Mouse (Mus musculus): ENCODE measurements around the gene Gpsm3.

Gpsm3 gene

GRCm38 (mm10) chr17:34603375-34604060 is 13.9 kb downstream of the Gpsm3 start, which contains the start of gene Rnf5:
TSS of gene Rnf5 (minus strand) at chr17:34603690.
- DNase-seq (ENCODE audit: low spot score in 2 of 2), result peak; percentile 98 to 100

GRCm38 (mm10) chr17:34604061-34604508 is 14.5 kb downstream of the Gpsm3 start, which contains the start of gene Agpat1:
TSS of gene Agpat1 (plus strand) at chr17:34604262.
- DNase-seq (ENCODE audit: low spot score in 2 of 2), result peak; percentile 95 to 98

- peak in 1 of 2 experiments; percentile 43 for DNase-seq (ENCODE audit: low spot score in 2 of 2)
Observed at GRCm38 (mm10) chr17:34604511-34605237, 15.1 kb downstream of the Gpsm3 start.

- DNase-seq (ENCODE audit: low spot score in 2 of 2), result peak; percentile 97 to 98
Observed at GRCm38 (mm10) chr17:34605609-34606008, 16.0 kb downstream of the Gpsm3 start.

- DNase-seq (ENCODE audit: low spot score in 2 of 2), result no peak
Observed at GRCm38 (mm10) chr17:34606186-34607039, 16.8 kb downstream of the Gpsm3 start.

- no peak for DNase-seq (ENCODE audit: low spot score in 2 of 2)
Observed at GRCm38 (mm10) chr17:34607997-34608396, 18.4 kb downstream of the Gpsm3 start.

- DNase-seq (ENCODE audit: low spot score in 2 of 2), result no peak
Observed at GRCm38 (mm10) chr17:34611050-34611449, 21.4 kb downstream of the Gpsm3 start.

GRCm38 (mm10) chr17:34613054-34613645 is 23.5 kb downstream of the Gpsm3 start:
- no peak for DNase-seq (ENCODE audit: low spot score in 2 of 2)

GRCm38 (mm10) chr17:34613830-34614229 is 24.2 kb downstream of the Gpsm3 start:
- no peak for DNase-seq (ENCODE audit: low spot score in 2 of 2)

- no peak for DNase-seq (ENCODE audit: low spot score in 2 of 2)
Observed at GRCm38 (mm10) chr17:34615871-34616270, 26.3 kb downstream of the Gpsm3 start, which contains the start of gene Egfl8. TSS of gene Egfl8 (minus strand) at chr17:34615971.

GRCm38 (mm10) chr17:34618999-34619398 is 29.4 kb downstream of the Gpsm3 start:
- DNase-seq (ENCODE audit: low spot score in 2 of 2), result peak in 1 of 2 experiments; percentile 77

- no peak for DNase-seq (ENCODE audit: low spot score in 2 of 2)
Observed at GRCm38 (mm10) chr17:34621006-34621405, 31.4 kb downstream of the Gpsm3 start.

GRCm38 (mm10) chr17:34623161-34623560 is 33.6 kb downstream of the Gpsm3 start:
- no peak for DNase-seq (ENCODE audit: low spot score in 2 of 2)

GRCm38 (mm10) chr17:34624981-34625380 is 35.4 kb downstream of the Gpsm3 start:
- no peak for DNase-seq (ENCODE audit: low spot score in 2 of 2)

- no peak for DNase-seq (ENCODE audit: low spot score in 2 of 2)
Observed at GRCm38 (mm10) chr17:34626062-34626772, 36.6 kb downstream of the Gpsm3 start.

GRCm38 (mm10) chr17:34626773-34627092 is 37.1 kb downstream of the Gpsm3 start:
- no peak for DNase-seq (ENCODE audit: low spot score in 2 of 2)

GRCm38 (mm10) chr17:34627093-34627942 is 37.7 kb downstream of the Gpsm3 start:
- DNase-seq (ENCODE audit: low spot score in 2 of 2), result peak; percentile 85 to 88

GRCm38 (mm10) chr17:34627943-34628643 is 38.5 kb downstream of the Gpsm3 start, which contains the start of gene Ppt2:
TSS of gene Ppt2 (minus strand) at chr17:34628510.
- no peak for DNase-seq (ENCODE audit: low spot score in 2 of 2)

- DNase-seq (ENCODE audit: low spot score in 2 of 2), result no peak
Observed at GRCm38 (mm10) chr17:34628644-34628967, 39.0 kb downstream of the Gpsm3 start.
